Mouse (Mus musculus) midbrain, embryonic 14.5 days (tissue): ENCODE data around the gene Fam240a. TPM values are rescaled to one million over a fixed set of nuclear protein-coding genes. Genes with fewer than 3 reads are reported as not detected.

Experiments
- ATAC-seq: fragments of 200-750 bp; cut with Nextera tagmentation; 2 replicates; pipeline ENCODE4 v1.8.0; 2017; ENCODE audit warnings: moderate number of reproducible peaks, moderate library complexity; ENCODE audit not compliant: low FRiP score, low TSS enrichment
- DNase-seq: peaks from one replicate; pipeline ENCODE4 v3.0.0-alpha.2; 2015
- H3K27ac ChIP-seq: fragments of 300-500 bp; sonication (generic); replicated peaks from 2 replicates; pipeline ENCODE4 v1.5.1; 2014; ENCODE audit warnings: mild to moderate bottlenecking, low read depth, low read length, moderate library complexity
- H3K27me3 ChIP-seq: fragments of 300-500 bp; sonication (generic); 2 replicates; pipeline ENCODE4 v1.6.1; 2014; ENCODE audit warnings: low read length, control low read depth, mixed read lengths; ENCODE audit not compliant: control insufficient read depth, insufficient read depth
- H3K36me3 ChIP-seq: fragments of 300-500 bp; sonication (generic); 2 replicates; pipeline ENCODE4 v1.6.1; 2014; ENCODE audit warnings: low read length, control low read depth; ENCODE audit not compliant: control insufficient read depth, insufficient read depth
- H3K4me1 ChIP-seq: fragments of 300-500 bp; sonication (generic); 2 replicates; pipeline ENCODE4 v1.6.1; 2014; ENCODE audit warnings: mild to moderate bottlenecking, antibody characterized with exemption, low read length, control low read depth; ENCODE audit not compliant: control insufficient read depth, insufficient read depth
- H3K4me2 ChIP-seq: fragments of 300-500 bp; sonication (generic); 2 replicates; pipeline ENCODE4 v1.6.1; 2014; ENCODE audit warnings: mild to moderate bottlenecking, low read length, moderate library complexity
- H3K4me3 ChIP-seq: fragments of 300-500 bp; sonication (generic); replicated peaks from 2 replicates; pipeline ENCODE4 v1.5.1; 2014; ENCODE audit warnings: low read depth, low read length
- H3K9ac ChIP-seq: fragments of 300-500 bp; sonication (generic); replicated peaks from 2 replicates; pipeline ENCODE4 v1.6.1; 2014; ENCODE audit warnings: mild to moderate bottlenecking, low read length, moderate library complexity
- H3K9me3 ChIP-seq: fragments of 300-500 bp; sonication (generic); 2 replicates; pipeline ENCODE4 v1.6.1; 2016; ENCODE audit warnings: low read length, control low read depth, mixed read lengths; ENCODE audit not compliant: control insufficient read depth
- WGBS: fragments of 180-500 bp; shearing (Covaris S2); extraction: QIAGEN DNeasy Blood & Tissue Kit; methylation state at CpG from one replicate; pipeline ENCODE4 v1.1.7; 2014; 5-methylcytosine and 5-hydroxymethylcytosine counted together
- polyA plus RNA-seq: library from polyadenylated mRNA; unstranded; fragments of >200 nt; fragmentation: Nextera tagmentation; extraction: Ambion mirVana; gene quantifications from 2 replicates; pipeline ENCODE4 v1.2.1, GENCODE M21; 2014

Gene Fam240a
- polyA plus RNA-seq, 1 experiment from 2014 or later: not detected

DNA sequence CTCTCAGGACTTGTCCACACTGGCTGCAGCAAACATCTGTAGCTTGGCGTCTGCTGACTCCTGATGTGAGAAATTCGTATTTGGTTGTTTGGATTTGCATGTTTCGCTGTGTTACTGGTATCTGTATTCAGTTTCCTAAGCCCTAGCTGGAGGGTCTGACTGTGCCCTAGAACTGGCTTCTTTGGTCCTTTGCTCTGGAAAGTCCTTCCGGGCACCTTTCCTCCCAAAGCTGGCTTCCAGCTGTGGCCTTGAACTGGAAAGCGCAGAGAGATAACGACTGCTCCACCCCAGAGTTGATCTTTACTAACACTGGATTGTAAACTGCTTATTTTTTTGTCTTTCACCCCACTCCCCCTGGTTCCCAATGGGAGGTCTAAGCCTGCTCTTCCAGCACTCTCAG is 31.2 kb upstream of the Fam240a start:
- WGBS: 20% methylated on average over 6 of the region's 6 CpGs
- Histone ChIP-seq H3K27me3 (peaks cover 25% of the 10 kb centered on the region), H3K9ac (no peak overlapping the region), H3K9me3 (no peaks in the 10 kb centered on the region), H3K4me3 (no peak overlapping the region), H3K4me2 (no peak overlapping the region), H3K36me3 (no peaks in the 10 kb centered on the region), H3K27ac (no peak overlapping the region), H3K4me1 (peaks cover 10% of the 10 kb centered on the region; the same call in 1 of the 2 replicates)
- DNase-seq (no peak), ATAC-seq (no peak)

DNA sequence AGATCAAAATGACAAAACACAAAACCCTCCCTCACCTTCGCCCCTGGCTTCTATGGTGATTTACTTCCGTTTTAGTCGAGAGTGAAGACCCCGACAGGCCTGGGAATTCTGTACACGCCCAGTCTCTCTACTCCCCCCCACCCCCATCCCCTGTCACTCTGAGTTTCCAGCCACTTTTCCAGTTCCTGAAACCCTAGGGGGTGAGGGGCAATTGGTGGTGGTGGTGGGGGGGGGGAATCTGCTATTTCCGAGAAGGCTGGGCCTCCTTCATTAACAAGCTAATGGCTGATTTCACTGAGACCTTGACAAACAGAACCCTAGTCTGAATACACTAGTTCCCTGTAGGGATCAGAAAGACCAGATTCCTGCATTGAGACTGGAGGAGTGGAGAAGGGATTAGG is 30.6 kb upstream of the Fam240a start:
- Histone ChIP-seq H3K9ac (no peak overlapping the region), H3K27me3 (peaks cover 25% of the 10 kb centered on the region), H3K4me2 (no peak overlapping the region; the same call in 1 of the 2 replicates), H3K9me3 (no peaks in the 10 kb centered on the region), H3K4me3 (no peak overlapping the region), H3K27ac (no peak overlapping the region), H3K4me1 (peaks cover 9% of the 10 kb centered on the region; the same call in 1 of the 2 replicates), H3K36me3 (no peaks in the 10 kb centered on the region)
- no peak for ATAC-seq
- no peak for DNase-seq
- 2% methylated on average over 6 of the region's 6 CpGs for WGBS

DNA sequence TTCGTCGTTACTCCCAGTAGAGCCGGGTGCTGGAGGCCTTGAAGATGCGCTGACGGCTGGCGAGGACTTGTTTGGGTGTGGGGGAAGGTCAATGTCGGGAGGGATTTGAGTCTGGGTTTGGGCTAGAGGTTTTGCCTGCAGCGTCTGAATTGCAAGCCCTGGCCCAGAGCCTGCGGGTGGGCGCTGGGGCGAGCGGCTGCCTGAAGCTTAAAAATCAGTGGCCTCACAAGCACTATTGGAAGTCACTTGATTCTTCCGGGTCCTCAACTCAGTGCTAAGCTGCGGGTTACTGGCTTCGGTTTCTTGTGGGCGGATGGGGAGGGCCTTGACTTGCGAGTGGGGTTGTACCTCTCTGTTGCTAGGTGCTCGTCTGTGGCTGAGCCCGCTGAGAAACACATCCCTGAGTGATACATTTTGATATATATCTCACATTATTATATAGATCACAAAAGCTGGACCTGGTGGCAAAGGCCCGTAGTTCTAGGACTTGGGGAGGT is 29.9 kb upstream of the Fam240a start:
- DNase-seq: peak; percentile 39
- ATAC-seq: no peak

DNA sequence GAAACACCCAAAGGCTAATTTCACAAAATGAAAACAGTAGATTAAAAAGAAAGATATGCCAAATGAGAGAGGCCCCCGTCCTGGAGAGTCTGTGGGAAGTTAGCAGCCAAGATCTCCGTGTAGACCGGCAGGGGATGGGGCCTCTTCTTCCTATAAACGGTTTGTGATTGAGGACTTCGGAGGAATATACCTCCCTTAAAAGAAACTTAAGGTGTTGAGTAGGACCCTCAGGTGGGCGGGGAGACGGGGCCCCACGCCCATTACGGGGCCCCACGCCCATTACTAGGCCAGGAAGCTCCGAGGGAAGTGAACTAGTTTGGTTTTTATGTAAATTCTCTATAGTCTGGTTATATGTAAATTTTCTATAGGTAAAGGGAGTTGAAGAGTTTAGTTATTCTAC is 29.3 kb upstream of the Fam240a start, which contains the start of gene Tdgf1:
Tdgf1 (minus strand) TSS at position 233 of the 400 bp plus-strand sequence.
- no peak for DNase-seq
- WGBS: 20% methylated on average over 11 of the region's 11 CpGs
- H3K4me3 ChIP-seq: no peak within 1 kb of the TSS
- no peak within 1 kb of the TSS for H3K9ac ChIP-seq
- no peaks in the 10 kb centered on the region for H3K9me3 ChIP-seq
- H3K27ac ChIP-seq: no peak within 1 kb of the TSS
- peaks cover 25% of the 10 kb centered on the region for H3K27me3 ChIP-seq
- no peaks in the 10 kb centered on the region for H3K36me3 ChIP-seq
- H3K4me1 ChIP-seq: peaks cover 9% of the 10 kb centered on the region; the same call in 1 of the 2 replicates
- no peak within 1 kb of the TSS; the same call in 1 of the 2 replicates for H3K4me2 ChIP-seq
- ATAC-seq: no peak

More for the DNA sequence above, 29.9 kb upstream of the Fam240a start:
- no peak overlapping the region; the same call in 1 of the 2 replicates for H3K4me2 ChIP-seq
- H3K4me1 ChIP-seq: peaks cover 9% of the 10 kb centered on the region; the same call in 1 of the 2 replicates
- 6% methylated on average over 20 of the region's 20 CpGs for WGBS
- H3K9ac ChIP-seq: no peak overlapping the region
- H3K4me3 ChIP-seq: no peak overlapping the region
- H3K27me3 ChIP-seq: peaks cover 25% of the 10 kb centered on the region
- no peaks in the 10 kb centered on the region for H3K9me3 ChIP-seq
- H3K36me3 ChIP-seq: no peaks in the 10 kb centered on the region
- H3K27ac ChIP-seq: no peak overlapping the region

DNA sequence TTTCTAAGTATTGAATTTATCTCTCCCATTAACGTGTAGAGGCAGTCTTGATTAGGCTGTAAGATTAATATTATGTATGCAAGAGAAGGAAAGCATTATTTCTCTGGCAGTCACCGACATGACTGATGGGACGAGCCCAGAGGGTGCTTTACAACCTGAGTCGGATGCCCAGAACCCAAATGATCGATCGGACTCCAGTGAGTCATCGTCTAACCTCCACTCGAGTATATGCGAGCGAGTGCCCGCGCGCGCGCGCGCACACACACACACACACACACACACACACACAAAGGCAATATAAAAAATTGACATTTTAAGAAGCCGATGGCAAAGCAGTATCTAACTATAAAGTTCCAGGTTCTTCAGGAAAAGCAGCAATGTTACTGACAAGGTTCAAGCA is 28.7 kb upstream of the Fam240a start:
- no peak overlapping the region; the same call in 1 of the 2 replicates for H3K4me2 ChIP-seq
- H3K27me3 ChIP-seq: peaks cover 25% of the 10 kb centered on the region
- no peaks in the 10 kb centered on the region for H3K36me3 ChIP-seq
- H3K9me3 ChIP-seq: no peaks in the 10 kb centered on the region
- ATAC-seq: no peak
- no peak overlapping the region for H3K27ac ChIP-seq
- no peak overlapping the region for H3K9ac ChIP-seq
- H3K4me1 ChIP-seq: peaks cover 9% of the 10 kb centered on the region; the same call in 1 of the 2 replicates
- WGBS: 30% methylated on average over 18 of the region's 18 CpGs
- no peak for DNase-seq
- H3K4me3 ChIP-seq: no peak overlapping the region

DNA sequence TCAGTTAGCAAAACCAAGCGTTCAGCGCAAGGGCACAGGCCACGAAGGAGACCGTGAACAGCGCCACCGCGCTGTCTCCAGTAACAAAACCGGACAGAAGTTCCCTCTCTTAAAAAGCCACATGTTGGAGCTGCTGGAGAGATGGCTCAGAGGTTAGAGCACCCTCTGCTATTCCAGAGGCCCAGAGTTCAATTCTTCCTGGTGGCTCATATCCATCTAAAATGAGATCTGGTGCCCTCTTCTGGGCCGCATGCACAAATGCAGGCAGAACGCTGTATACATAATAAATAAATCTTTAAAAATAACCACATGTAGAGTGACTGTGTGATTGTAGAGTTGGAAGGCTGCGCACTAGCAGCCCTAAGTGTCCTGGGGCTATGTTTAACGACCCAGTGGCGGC is 27.6 kb upstream of the Fam240a start:
- WGBS: 38% methylated on average over 13 of the region's 13 CpGs
- peaks cover 9% of the 10 kb centered on the region; the same call in 1 of the 2 replicates for H3K4me1 ChIP-seq
- peak; percentile 62 for DNase-seq
- H3K4me3 ChIP-seq: no peak overlapping the region
- H3K9me3 ChIP-seq: no peaks in the 10 kb centered on the region
- no peaks in the 10 kb centered on the region for H3K36me3 ChIP-seq
- H3K9ac ChIP-seq: no peak overlapping the region
- no peak for ATAC-seq
- peaks cover 25% of the 10 kb centered on the region for H3K27me3 ChIP-seq
- H3K27ac ChIP-seq: no peak overlapping the region
- no peak overlapping the region for H3K4me2 ChIP-seq

DNA sequence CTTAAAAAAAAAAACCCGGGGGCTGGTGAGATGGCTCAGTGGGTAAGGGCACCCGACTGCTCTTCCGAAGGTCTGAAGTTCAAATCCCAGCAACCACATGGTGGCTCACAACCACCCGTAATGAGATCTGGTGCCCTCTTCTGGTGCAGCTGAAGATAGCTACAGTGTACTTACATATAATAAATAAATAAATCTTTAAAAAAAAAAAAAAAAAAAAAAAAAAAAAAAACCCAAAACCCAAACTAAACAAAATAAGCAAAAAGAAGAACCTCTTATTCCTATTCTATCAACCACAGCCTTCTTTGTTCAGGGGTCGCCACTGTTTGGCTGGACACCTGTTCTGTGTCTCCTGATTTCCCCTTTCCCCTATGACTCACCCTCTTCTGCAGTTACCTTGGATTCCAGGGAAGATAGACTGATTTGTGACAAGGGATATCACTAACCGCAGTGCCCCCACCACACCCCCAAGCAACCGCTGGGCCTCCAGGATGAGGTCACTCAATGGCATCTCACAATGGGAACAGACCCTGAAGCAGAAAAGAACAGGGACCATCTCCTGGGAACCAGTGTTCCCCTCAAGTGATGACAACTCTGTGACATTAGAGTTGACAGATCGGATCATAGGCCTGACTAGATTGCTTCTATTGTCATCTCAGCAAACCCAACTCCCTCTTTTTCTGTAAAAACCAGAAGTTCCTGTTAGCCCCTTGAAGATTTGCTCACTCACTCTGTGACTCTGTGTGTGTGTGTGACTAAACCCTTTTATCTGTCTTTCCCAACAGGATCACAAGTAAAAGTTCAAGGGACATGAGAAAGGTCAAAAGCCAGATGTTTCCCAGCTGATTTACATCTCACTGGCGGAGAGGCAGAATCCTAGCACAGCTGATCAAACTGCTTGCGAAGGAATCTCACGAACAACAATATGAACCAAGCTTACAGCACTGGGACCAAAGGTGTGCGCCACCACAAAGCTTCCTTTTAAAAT is 21.1 kb upstream of the Fam240a start:
- Histone ChIP-seq H3K4me1 (no peaks in the 10 kb centered on the region), H3K4me2 (no peak overlapping the region), H3K27ac (no peak overlapping the region), H3K36me3 (no peaks in the 10 kb centered on the region), H3K4me3 (no peak overlapping the region), H3K9me3 (no peaks in the 10 kb centered on the region), H3K27me3 (no peaks in the 10 kb centered on the region), H3K9ac (no peak overlapping the region)
- ATAC-seq (no peak), DNase-seq (no peak)
- 60% methylated on average over 12 of the region's 12 CpGs for WGBS

DNA sequence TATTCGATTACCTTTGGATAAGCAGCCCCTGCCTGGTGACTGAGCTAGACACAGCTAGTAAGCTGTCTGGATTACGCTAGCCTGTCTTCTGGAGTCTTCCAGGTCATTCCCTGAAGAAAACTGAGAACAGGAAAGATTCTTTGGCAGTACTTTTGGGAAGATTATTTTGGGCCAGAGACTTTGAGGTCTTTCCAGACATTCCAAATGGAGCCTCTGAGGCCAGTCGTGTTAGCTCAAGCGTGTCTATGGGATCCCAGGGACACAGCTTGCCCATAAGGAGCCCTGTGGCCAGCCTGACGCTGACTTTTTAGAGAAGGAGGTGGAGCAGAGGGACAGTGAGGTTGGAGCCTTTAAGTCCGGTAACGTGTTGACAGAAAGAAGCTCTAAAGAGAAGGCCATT is 19.3 kb upstream of the Fam240a start:
- WGBS: 86% methylated on average over 7 of the region's 7 CpGs
- H3K4me1 ChIP-seq: no peaks in the 10 kb centered on the region

More for the DNA sequence above, 19.3 kb upstream of the Fam240a start:
- ATAC-seq (no peak), DNase-seq (no peak)
- no peak overlapping the region for H3K9ac ChIP-seq
- no peak overlapping the region for H3K4me3 ChIP-seq
- H3K36me3 ChIP-seq: no peaks in the 10 kb centered on the region
- H3K27ac ChIP-seq: no peak overlapping the region
- H3K27me3 ChIP-seq: no peaks in the 10 kb centered on the region
- H3K4me2 ChIP-seq: no peak overlapping the region
- H3K9me3 ChIP-seq: no peaks in the 10 kb centered on the region
